Mouse (Mus musculus): ENCODE data around the gene Mier3.
A peak's percentile ranks its signal among the peaks of the same experiment; 100 is the strongest.

Mier3 gene

GRCm38 (mm10) chr13:111680679-111681078 lies at the start of gene Mier3:
Gene Mier3, plus strand, starts transcription at chr13:111680979.
- DNase-seq (ENCODE audit: low spot score in 2 of 2): no peak

- no peak for DNase-seq (ENCODE audit: low spot score in 2 of 2)
Measured at GRCm38 (mm10) chr13:111634163-111635160, 46.3 kb upstream of the Mier3 start.

- no peak for DNase-seq (ENCODE audit: low spot score in 2 of 2)
Measured at GRCm38 (mm10) chr13:111640319-111640718, 40.5 kb upstream of the Mier3 start.

- DNase-seq (ENCODE audit: low spot score in 2 of 2): no peak
Measured at GRCm38 (mm10) chr13:111643636-111644035, 37.1 kb upstream of the Mier3 start.

- no peak for DNase-seq (ENCODE audit: low spot score in 2 of 2)
Measured at GRCm38 (mm10) chr13:111646204-111646603, 34.6 kb upstream of the Mier3 start.

GRCm38 (mm10) chr13:111647279-111647678 lies 33.5 kb upstream of the Mier3 start:
- no peak for DNase-seq (ENCODE audit: low spot score in 2 of 2)

- no peak for DNase-seq (ENCODE audit: low spot score in 2 of 2)
Measured at GRCm38 (mm10) chr13:111651020-111651419, 29.8 kb upstream of the Mier3 start.

- DNase-seq (ENCODE audit: low spot score in 2 of 2): no peak
Measured at GRCm38 (mm10) chr13:111655273-111655672, 25.5 kb upstream of the Mier3 start.

- no peak for DNase-seq (ENCODE audit: low spot score in 2 of 2)
Measured at GRCm38 (mm10) chr13:111655856-111656255, 24.9 kb upstream of the Mier3 start.

- DNase-seq (ENCODE audit: low spot score in 2 of 2): no peak
Measured at GRCm38 (mm10) chr13:111656309-111656708, 24.5 kb upstream of the Mier3 start.

- no peak for DNase-seq (ENCODE audit: low spot score in 2 of 2)
Measured at GRCm38 (mm10) chr13:111656769-111657168, 24.0 kb upstream of the Mier3 start.

- DNase-seq (ENCODE audit: low spot score in 2 of 2): no peak
Measured at GRCm38 (mm10) chr13:111658501-111659280, 22.1 kb upstream of the Mier3 start.

- DNase-seq (ENCODE audit: low spot score in 2 of 2): no peak
Measured at GRCm38 (mm10) chr13:111659430-111659829, 21.3 kb upstream of the Mier3 start.

GRCm38 (mm10) chr13:111660072-111660471 lies 20.7 kb upstream of the Mier3 start:
- DNase-seq (ENCODE audit: low spot score in 2 of 2): no peak

- no peak for DNase-seq (ENCODE audit: low spot score in 2 of 2)
Measured at GRCm38 (mm10) chr13:111660556-111660955, 20.2 kb upstream of the Mier3 start.

- no peak for DNase-seq (ENCODE audit: low spot score in 2 of 2)
Measured at GRCm38 (mm10) chr13:111668016-111668415, 12.8 kb upstream of the Mier3 start.

- no peak for DNase-seq (ENCODE audit: low spot score in 2 of 2)
Measured at GRCm38 (mm10) chr13:111676841-111677240, 3.9 kb upstream of the Mier3 start.

GRCm38 (mm10) chr13:111684056-111684625 lies 3.4 kb downstream of the Mier3 start:
- DNase-seq (ENCODE audit: low spot score in 2 of 2): peak; percentile 24 to 26

- DNase-seq (ENCODE audit: low spot score in 2 of 2): peak; percentile 89 to 91
Measured at GRCm38 (mm10) chr13:111685751-111686462, 5.1 kb downstream of the Mier3 start.

GRCm38 (mm10) chr13:111686522-111687284 lies 5.9 kb downstream of the Mier3 start:
- DNase-seq (ENCODE audit: low spot score in 2 of 2): peak; percentile 26 to 29
